Mouse (Mus musculus) heart, adult 18-20 months (tissue): ENCODE measurements around the gene Lef1. TPM values are rescaled to one million over a fixed set of nuclear protein-coding genes. Genes with fewer than 3 reads are reported as not detected.

Experiments used
- DNase-seq, 2 experiments: peaks; one replicate each; pipeline ENCODE4 v3.0.0; 2021 to 2022; ENCODE audit warnings: mixed read lengths in 1 of 2
- total RNA-seq, 2 experiments: library from RNA; stranded (reverse); gene quantifications; 2 replicates each; pipeline ENCODE4 v1.2.3; 2021

The Lef1 gene
- total RNA-seq, 2 experiments from 2014 or later, result 0.25 to 2.5 TPM

- peak in 1 of 2 experiments; percentile 23 for DNase-seq
Observed at GRCm38 (mm10) chr3:131107301-131108093, 2.8 kb upstream of the Lef1 start.

GRCm38 (mm10) chr3:131108094-131108653 lies 2.1 kb upstream of the Lef1 start:
- DNase-seq, result no peak

GRCm38 (mm10) chr3:131109066-131109685 lies 1.1 kb upstream of the Lef1 start:
- DNase-seq, result peak in 1 of 2 experiments; percentile 7

DNA sequence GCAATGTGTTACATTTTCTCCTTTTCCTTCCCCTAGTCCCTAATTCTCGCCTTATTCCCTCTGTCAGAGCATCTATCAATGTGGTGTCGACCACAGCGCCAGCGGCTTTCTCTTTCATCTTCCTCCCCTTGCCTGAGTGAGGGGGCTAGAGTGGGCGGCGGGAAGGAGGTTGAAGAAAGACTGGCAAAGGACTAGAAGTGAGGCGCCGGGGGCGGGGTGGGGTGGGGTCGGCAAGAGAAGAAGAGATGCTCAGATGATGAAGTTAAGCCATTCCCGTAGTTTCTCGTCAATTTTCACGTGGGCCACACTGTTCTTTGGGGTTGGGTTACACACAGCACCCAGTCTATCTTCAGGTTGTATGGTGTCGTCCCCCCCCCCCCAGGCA lies 593 bp upstream of the Lef1 start:
- peak in 1 of 2 experiments; percentile 3 for DNase-seq

GRCm38 (mm10) chr3:131111151-131111850 lies 1.0 kb downstream of the Lef1 start:
- peak in 1 of 2 experiments; percentile 37 for DNase-seq

- peak; percentile 22 to 26 for DNase-seq
Observed at GRCm38 (mm10) chr3:131111851-131112572, 1.7 kb downstream of the Lef1 start.

DNA sequence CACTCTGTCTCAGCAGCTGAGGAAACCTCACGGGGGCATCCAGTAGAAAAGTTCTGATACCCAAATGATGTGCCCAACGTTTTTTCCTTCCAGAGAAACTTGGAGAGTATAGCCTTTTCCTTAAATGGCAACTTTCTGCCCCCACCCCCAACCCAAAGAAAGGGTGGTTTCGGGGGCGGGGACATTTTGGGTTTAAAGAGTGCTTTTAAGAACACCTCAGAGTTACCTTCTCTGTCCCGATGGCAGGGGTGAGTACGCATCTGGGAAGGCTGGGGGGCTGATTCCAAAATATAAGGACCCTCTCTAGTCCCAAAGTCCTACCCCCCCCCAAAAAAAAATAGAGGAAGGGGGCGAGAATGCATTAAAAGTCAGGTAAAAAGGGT lies 2.3 kb downstream of the Lef1 start:
- DNase-seq, result no peak

- DNase-seq, result peak in 1 of 2 experiments; percentile 3
Observed at GRCm38 (mm10) chr3:131113029-131113428, 2.8 kb downstream of the Lef1 start.

DNA sequence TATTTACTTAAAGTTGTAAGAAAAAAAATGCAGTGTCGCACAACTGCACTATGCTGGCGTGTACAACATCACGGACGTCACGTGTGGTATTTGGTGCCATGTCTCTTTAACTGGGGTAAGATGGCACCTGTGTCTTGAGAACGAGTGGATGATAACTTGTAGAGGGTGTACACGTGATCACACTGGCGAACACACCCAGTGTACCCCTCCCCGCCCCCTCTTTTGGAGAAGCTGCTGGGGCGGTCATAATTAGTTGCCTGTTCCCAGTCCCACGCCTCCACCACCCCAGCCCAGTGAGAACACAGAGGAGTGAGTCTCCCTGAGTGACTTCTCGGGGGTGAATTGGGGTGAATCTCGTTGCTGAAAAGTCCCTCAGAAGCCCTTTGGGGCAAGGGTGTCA lies 5.8 kb downstream of the Lef1 start:
- no peak for DNase-seq

DNA sequence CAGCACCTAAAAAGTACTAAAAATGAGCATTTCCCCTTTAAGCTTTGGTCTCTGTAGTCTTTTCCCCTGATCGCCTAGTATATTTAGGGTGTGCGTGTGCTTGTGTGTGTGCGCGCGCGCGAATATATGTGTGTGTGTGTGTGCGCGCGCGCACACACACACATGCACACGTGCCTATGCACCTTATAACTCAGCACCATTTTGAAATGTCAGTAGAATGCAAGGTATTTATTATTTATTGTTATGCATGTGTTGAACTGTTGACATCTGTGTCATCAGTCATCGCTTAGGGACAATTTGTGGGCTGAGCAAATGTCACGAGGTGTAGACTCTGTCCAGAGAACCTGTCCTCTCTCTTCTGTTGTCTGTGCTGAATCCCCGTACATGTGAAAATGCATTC lies 7.1 kb downstream of the Lef1 start:
- no peak for DNase-seq

GRCm38 (mm10) chr3:131117883-131118282 lies 7.6 kb downstream of the Lef1 start:
- DNase-seq, result no peak

- no peak for DNase-seq
Observed at GRCm38 (mm10) chr3:131119435-131119834, 9.2 kb downstream of the Lef1 start.

- DNase-seq, result no peak
Observed at GRCm38 (mm10) chr3:131123501-131123900, 13.2 kb downstream of the Lef1 start.

DNA sequence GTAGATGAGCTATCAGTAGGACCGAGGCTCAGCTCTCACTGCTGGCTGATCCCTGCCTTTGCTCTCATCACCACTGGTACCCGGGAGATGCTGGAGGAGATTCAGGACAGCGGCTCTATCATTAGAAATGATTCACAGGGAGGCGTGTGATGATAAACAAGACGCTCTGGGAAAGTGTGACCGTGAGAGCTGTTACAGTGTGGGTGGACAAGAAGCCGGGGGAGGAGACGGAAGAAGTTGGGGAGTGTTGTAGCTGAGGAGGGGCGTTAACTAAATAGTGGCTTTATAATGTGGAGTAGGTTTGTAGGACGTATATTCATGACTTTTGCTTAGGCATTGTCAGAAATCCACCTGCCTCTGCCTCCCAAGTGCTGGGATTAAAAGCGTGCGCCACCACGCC lies 15.6 kb downstream of the Lef1 start:
- DNase-seq, result no peak

GRCm38 (mm10) chr3:131126438-131126837 lies 16.2 kb downstream of the Lef1 start:
- DNase-seq, result no peak

DNA sequence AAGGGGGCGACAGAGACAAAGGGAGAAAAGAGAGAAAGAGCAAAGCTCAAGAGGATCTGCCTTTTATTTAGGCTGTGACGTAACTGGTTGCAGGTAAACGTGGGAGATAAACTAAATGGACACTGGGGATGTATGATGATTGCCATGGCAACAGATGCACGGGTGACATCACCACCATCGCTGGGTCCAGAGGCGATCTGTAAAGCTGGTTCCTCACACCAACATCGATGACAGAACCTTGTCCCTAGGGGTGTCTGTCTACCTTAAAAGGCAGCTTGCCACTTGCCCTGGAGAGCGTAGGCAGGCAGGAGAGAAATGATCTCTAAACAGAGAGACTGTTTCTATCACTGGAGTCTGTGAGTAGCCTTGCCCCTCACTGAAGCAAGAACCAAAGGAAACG lies 23.7 kb downstream of the Lef1 start:
- DNase-seq, result no peak

DNA sequence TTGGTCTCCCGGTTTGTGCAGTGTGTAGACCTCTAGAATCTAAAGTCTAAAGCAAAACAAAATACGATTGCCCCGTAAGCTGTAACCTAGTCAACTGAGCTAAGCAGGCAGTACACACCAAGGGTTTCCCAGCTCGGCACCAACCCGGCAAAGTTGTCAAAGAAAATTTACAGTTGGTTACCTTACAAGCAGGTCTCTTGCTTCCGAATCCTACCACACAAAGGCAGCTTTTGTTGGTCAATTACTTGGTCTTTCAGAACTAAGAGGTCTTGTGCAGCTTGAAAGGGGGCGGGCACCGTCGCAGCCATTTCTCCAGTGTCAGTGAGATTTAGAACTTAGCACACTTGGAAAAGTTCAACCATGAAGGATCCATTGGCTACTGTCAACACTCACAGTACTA lies 25.2 kb downstream of the Lef1 start:
- DNase-seq, result no peak

- DNase-seq, result peak; percentile 22 to 42
Observed at GRCm38 (mm10) chr3:131136455-131136854, 26.2 kb downstream of the Lef1 start.

DNA sequence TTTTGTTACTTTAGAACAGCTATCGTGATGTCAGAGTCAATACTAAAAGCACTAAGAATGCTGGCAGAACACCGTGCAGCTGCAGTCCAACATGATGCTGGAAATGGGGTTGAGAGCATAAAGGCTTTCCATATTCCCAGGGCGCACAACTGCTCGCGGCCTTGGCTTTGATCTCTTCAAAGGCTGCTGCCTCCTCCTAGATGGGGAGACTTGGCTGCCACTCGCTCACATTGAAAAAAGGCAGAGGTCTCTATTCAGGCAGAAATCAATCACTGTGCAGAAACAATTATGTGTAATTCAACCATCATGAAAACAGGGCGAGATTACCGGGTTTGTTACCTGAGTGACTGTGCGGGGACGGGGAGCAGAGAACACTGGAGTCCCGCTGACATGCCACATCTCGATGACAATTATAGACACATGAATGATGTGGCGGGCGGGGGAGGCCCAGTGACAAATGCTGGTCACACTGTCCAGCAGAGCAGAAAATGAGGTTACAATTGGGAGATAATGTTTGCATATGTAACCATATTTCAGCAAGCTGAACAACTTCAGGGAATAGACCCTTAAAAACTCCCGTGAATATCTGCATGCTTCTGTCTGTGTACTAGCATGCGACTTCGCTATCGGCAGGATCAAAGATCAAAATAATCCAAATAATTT lies 27.0 kb downstream of the Lef1 start:
- no peak for DNase-seq

DNA sequence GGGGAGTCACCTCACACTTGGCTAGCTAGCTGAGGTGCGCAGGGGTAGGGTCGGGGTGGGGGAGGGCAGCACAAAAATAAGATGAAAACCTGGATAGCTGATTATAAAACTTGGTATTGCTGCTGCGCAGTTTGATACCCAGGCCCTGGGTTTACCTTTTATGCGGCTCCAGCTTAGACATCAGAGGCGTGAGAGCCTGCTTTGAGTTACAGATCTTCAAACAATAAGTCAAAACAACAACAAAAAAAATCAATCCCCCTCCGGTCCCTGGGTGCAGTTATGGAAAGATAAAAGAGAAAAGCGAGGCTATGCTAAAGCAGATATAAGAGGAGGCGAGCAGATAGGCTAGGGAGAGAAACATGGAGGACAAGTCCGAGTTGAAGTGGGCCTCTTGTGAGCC lies 28.0 kb downstream of the Lef1 start:
- DNase-seq, result no peak

DNA sequence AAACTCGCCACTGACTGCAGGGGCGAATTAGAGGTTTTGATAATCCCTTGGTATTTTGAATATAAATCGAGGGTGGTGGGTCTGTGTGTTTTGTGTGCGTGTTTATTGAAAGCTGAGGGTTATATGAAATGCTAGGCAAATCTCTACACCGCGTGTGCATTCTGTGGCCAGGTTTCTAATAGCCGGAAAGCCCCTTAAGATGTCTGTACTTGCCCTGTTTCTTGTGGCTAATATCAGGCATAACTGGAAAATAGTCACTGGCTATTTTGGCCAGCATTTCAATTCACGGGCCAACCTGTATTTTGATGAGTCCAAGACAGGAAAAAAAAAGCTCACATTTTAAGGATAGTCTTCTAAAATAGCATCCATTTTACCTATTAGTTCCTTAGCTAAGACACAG lies 28.5 kb downstream of the Lef1 start:
- no peak for DNase-seq
